Mouse (Mus musculus): ENCODE measurements around the gene Tcerg1l.

- TF ChIP-seq POLR2A (IDR thresholded peaks at IDR 0.05; ENCODE audit: borderline replicate concordance, insufficient read depth, low read length) (no peak), CTCF (IDR thresholded peaks at IDR 0.05; ENCODE audit: borderline replicate concordance, insufficient read depth, low read depth, low read length) (no peak)
These were observed 182.2 kb downstream of the Tcerg1l start for GRCm38 (mm10) chr7:138215177-138215830.
